Mouse (Mus musculus) MEL (cell line): ENCODE measurements around the gene Ncoa7.

Experiments used
- CHD1 ChIP-seq: IDR thresholded peaks from 2 replicates; pipeline ENCODE4 v1.6.1; 2012; ENCODE audit warnings: low read depth, mild to moderate bottlenecking, inconsistent platforms, low read length, improper control_type of control experiment
- CTCF ChIP-seq, 3 experiments: IDR thresholded peaks in 2 of 3; conservative IDR thresholded peaks in 1 of 3; 2 replicates each; pipeline ENCODE4 v1.5.1; 2011 to 2012; ENCODE audit warnings: low read length in 3 of 3, low read depth in 2 of 3, mild to moderate bottlenecking in 2 of 3, improper control_type of control experiment in 1 of 3, inconsistent platforms in 1 of 3, mixed read lengths in 1 of 3, moderate library complexity in 1 of 3; ENCODE audit not compliant: control insufficient read depth in 1 of 3, insufficient read depth in 1 of 3, poor library complexity in 1 of 3, severe bottlenecking in 1 of 3
- EP300 ChIP-seq, 2 experiments: IDR thresholded peaks; 2 replicates each; pipeline ENCODE4 v1.6.1; 2011; ENCODE audit warnings: improper control_type of control experiment in 2 of 2, low read length in 2 of 2, low read depth in 1 of 2, mild to moderate bottlenecking in 1 of 2
- GATA1 ChIP-seq: IDR thresholded peaks from 2 replicates; pipeline ENCODE4 v1.6.1; 2011; ENCODE audit warnings: low read depth, low read length, improper control_type of control experiment
- NELFE ChIP-seq: IDR thresholded peaks from 2 replicates; pipeline ENCODE4 v1.6.1; 2011; ENCODE audit warnings: low read depth, low read length, improper control_type of control experiment
- NRF1 ChIP-seq: IDR thresholded peaks from 2 replicates; pipeline ENCODE4 v1.6.1; 2014; ENCODE audit warnings: low read depth, mild to moderate bottlenecking, inconsistent platforms, low read length, improper control_type of control experiment, moderate library complexity; ENCODE audit not compliant: poor library complexity, insufficient read depth, severe bottlenecking
- POLR2A ChIP-seq, 2 experiments: IDR thresholded peaks; 2 replicates each; pipeline ENCODE4 v1.6.1; 2011 to 2012; ENCODE audit warnings: low read length in 2 of 2, mild to moderate bottlenecking in 2 of 2, control low read depth in 1 of 2, improper control_type of control experiment in 1 of 2, low read depth in 1 of 2, moderate library complexity in 1 of 2; ENCODE audit not compliant: control insufficient read depth in 1 of 2, insufficient read depth in 1 of 2, poor library complexity in 1 of 2
- SMC3 ChIP-seq: IDR thresholded peaks from 2 replicates; pipeline ENCODE4 v1.6.1; 2011; ENCODE audit warnings: low read depth, low read length, improper control_type of control experiment
- TAL1 ChIP-seq: IDR thresholded peaks from 2 replicates; pipeline ENCODE4 v1.6.1; 2012; ENCODE audit warnings: mild to moderate bottlenecking, inconsistent platforms, low read length, moderate library complexity, mixed read lengths
- ZMIZ1 ChIP-seq: IDR thresholded peaks from 2 replicates; pipeline ENCODE4 v1.6.1; 2012; ENCODE audit warnings: low read depth, mild to moderate bottlenecking, inconsistent platforms, low read length, improper control_type of control experiment, moderate library complexity

GRCm38 (mm10) chr10:30718703-30719340 lies 84.3 kb downstream of the Ncoa7 start:
- TF ChIP-seq CTCF (IDR thresholded peaks at IDR 0.05 in 2 of 3, conservative IDR thresholded peaks at IDR 0.05 in 1 of 3; ENCODE audit: control insufficient read depth in 1 of 3, insufficient read depth in 1 of 3, low read depth in 2 of 3, low read length in 3 of 3, poor library complexity in 1 of 3, severe bottlenecking in 1 of 3): peak; percentile 58 to 99 (median 83)
- TF ChIP-seq ZMIZ1: no peak
- TF ChIP-seq TAL1: no peak
- no peak for TF ChIP-seq CHD1
- no peak for TF ChIP-seq EP300 (IDR thresholded peaks at IDR 0.05; ENCODE audit: low read depth in 1 of 2, low read length in 2 of 2)
- TF ChIP-seq GATA1: peak; percentile 16; the same call in 1 of the 2 replicates
- no peak for TF ChIP-seq NRF1
- TF ChIP-seq SMC3: peak; percentile 91
- TF ChIP-seq POLR2A (IDR thresholded peaks at IDR 0.05; ENCODE audit: control insufficient read depth in 1 of 2, insufficient read depth in 1 of 2, low read depth in 1 of 2, low read length in 2 of 2, poor library complexity in 1 of 2): no peak
- no peak for TF ChIP-seq NELFE
